Mouse (Mus musculus) lung, postnatal 0 days (tissue): Measurements from ENCODE around the gene 1700034J05Rik. TPM values are rescaled to one million over a fixed set of nuclear protein-coding genes. Genes with fewer than 3 reads are reported as not detected.

ENCODE experiments used
- ATAC-seq: fragments of 200-750 bp; cut with Nextera tagmentation; 2 replicates; pipeline ENCODE4 v1.8.0; 2017; ENCODE audit warnings: moderate library complexity
- DNase-seq: peaks from one replicate; pipeline ENCODE4 v3.0.0-alpha.2; 2016; ENCODE audit warnings: low spot score
- H3K27ac ChIP-seq: fragments of 300-500 bp; sonication (generic); 2 replicates; pipeline ENCODE4 v1.5.1; 2014; ENCODE audit warnings: antibody characterized with exemption, mild to moderate bottlenecking, low read length, mixed read lengths
- H3K27me3 ChIP-seq: fragments of 300-500 bp; sonication (generic); replicated peaks from 2 replicates; pipeline ENCODE4 v1.6.1; 2014; ENCODE audit warnings: low read length, mixed read lengths; ENCODE audit not compliant: insufficient read depth
- H3K36me3 ChIP-seq: fragments of 300-500 bp; sonication (generic); 2 replicates; pipeline ENCODE4 v1.6.1; 2014; ENCODE audit warnings: low read length, mixed read lengths; ENCODE audit not compliant: insufficient read depth
- H3K4me1 ChIP-seq: fragments of 300-500 bp; sonication (generic); 2 replicates; pipeline ENCODE4 v1.6.1; 2014; ENCODE audit warnings: antibody characterized with exemption, low read depth, low read length, mixed read lengths; ENCODE audit not compliant: insufficient read depth
- H3K4me2 ChIP-seq: fragments of 300-500 bp; sonication (generic); replicated peaks from 2 replicates; pipeline ENCODE4 v1.6.1; 2014; ENCODE audit warnings: low read depth, mild to moderate bottlenecking, low read length, moderate library complexity, mixed read lengths
- H3K4me3 ChIP-seq: fragments of 300-500 bp; sonication (generic); 2 replicates; pipeline ENCODE4 v1.5.1; 2014; ENCODE audit warnings: low read depth, low read length
- H3K9ac ChIP-seq: fragments of 300-500 bp; sonication (generic); replicated peaks from 2 replicates; pipeline ENCODE4 v1.6.1; 2014; ENCODE audit warnings: low read depth, mild to moderate bottlenecking
- H3K9me3 ChIP-seq: fragments of 300-500 bp; sonication (generic); 2 replicates; pipeline ENCODE4 v1.6.1; 2016; ENCODE audit warnings: low read length, mixed read lengths
- CTCF ChIP-seq: IDR thresholded peaks from 2 replicates; pipeline ENCODE4 v1.5.1; 2016; ENCODE audit warnings: antibody characterized with exemption, mild to moderate bottlenecking
- EP300 ChIP-seq: IDR thresholded peaks from 2 replicates; pipeline ENCODE4 v1.6.1; 2016; ENCODE audit warnings: antibody characterized with exemption, mild to moderate bottlenecking, control low read depth
- WGBS: fragments of 180-500 bp; shearing (Covaris S2); extraction: QIAGEN DNeasy Blood & Tissue Kit; methylation state at CpG from one replicate; pipeline ENCODE4 v1.1.7; 2014; 5-methylcytosine and 5-hydroxymethylcytosine counted together
- polyA plus RNA-seq: library from polyadenylated mRNA; unstranded; fragments of >200 nt; fragmentation: Nextera tagmentation; extraction: Ambion mirVana; gene quantifications from 2 replicates; pipeline ENCODE4 v1.2.1, GENCODE M21; 2015

1700034J05Rik gene
- polyA plus RNA-seq, 1 experiment from 2014 or later, result 0.17 TPM

GRCm38 (mm10) chr6:146994236-146994635 is 40.0 kb upstream of the 1700034J05Rik start:
- Histone ChIP-seq H3K27ac (no peak overlapping the region), H3K4me2 (no peak overlapping the region), H3K9ac (no peak overlapping the region), H3K9me3 (no peaks in the 10 kb centered on the region), H3K4me3 (no peak overlapping the region), H3K36me3 (peaks cover 4% of the 10 kb centered on the region), H3K27me3 (no peaks in the 10 kb centered on the region), H3K4me1 (no peaks in the 10 kb centered on the region)
- WGBS, result 32% methylated on average over 5 of the region's 5 CpGs
- ATAC-seq (no peak), DNase-seq (peak; percentile 74)
- no peak for TF ChIP-seq EP300
- peak; percentile 77 for TF ChIP-seq CTCF

GRCm38 (mm10) chr6:146984569-146984968 is 30.3 kb upstream of the 1700034J05Rik start:
- no peak overlapping the region for H3K4me2 ChIP-seq
- H3K27ac ChIP-seq, result no peak overlapping the region
- ATAC-seq (0 out of 2 replicates have a peak, but pooled peaks have one; percentile 16), DNase-seq (no peak)
- H3K4me1 ChIP-seq, result no peaks in the 10 kb centered on the region
- no peaks in the 10 kb centered on the region for H3K27me3 ChIP-seq
- no peak overlapping the region for H3K9ac ChIP-seq
- 57% methylated on average over 3 of the region's 3 CpGs for WGBS
- TF ChIP-seq EP300 (no peak), CTCF (no peak)
- H3K4me3 ChIP-seq, result no peak overlapping the region
- H3K9me3 ChIP-seq, result no peaks in the 10 kb centered on the region
- H3K36me3 ChIP-seq, result 0 out of 2 replicates have a peak, but pooled peaks cover 8% of the 10 kb centered on the region

GRCm38 (mm10) chr6:146981249-146981835 is 27.1 kb upstream of the 1700034J05Rik start:
- 78% methylated on average over 1 of the region's 1 CpGs for WGBS
- ATAC-seq, result no peak
- Histone ChIP-seq H3K27me3 (no peaks in the 10 kb centered on the region), H3K9ac (no peak overlapping the region), H3K27ac (no peak overlapping the region), H3K4me3 (no peak overlapping the region), H3K9me3 (no peaks in the 10 kb centered on the region), H3K4me1 (peaks cover 8% of the 10 kb centered on the region; the same call in 1 of the 2 replicates), H3K4me2 (no peak overlapping the region), H3K36me3 (0 out of 2 replicates have a peak, but pooled peaks cover 8% of the 10 kb centered on the region)
- TF ChIP-seq EP300 (no peak), CTCF (no peak)
- no peak for DNase-seq

DNA sequence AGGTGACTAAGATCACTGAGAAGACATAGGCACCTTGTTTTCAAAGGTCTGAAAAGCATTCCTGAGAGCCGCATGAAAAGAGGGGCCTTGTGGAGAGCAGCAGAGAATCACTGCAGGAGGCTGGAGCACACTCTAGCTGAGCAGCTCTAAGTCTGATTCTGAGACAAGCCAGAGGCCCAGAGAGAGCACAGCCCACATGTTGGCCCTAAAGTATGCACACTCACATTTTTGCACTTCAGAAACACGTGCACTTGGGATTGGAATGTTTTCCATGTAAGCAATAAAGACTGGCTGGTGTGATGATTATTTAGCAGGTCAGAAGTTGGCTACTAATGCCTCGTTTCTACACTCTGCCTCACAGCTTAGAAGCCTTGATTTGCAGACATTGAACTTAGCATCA is 25.7 kb upstream of the 1700034J05Rik start:
- Histone ChIP-seq H3K4me1 (peaks cover 8% of the 10 kb centered on the region; the same call in 1 of the 2 replicates), H3K27me3 (no peaks in the 10 kb centered on the region), H3K36me3 (0 out of 2 replicates have a peak, but pooled peaks cover 8% of the 10 kb centered on the region), H3K9ac (no peak overlapping the region), H3K4me2 (no peak overlapping the region), H3K9me3 (no peaks in the 10 kb centered on the region), H3K27ac (peak overlapping the region; percentile 68), H3K4me3 (no peak overlapping the region)
- TF ChIP-seq CTCF (0 out of 2 replicates have a peak, but pooled peaks have one; percentile 2), EP300 (peak; percentile 76; the same call in 1 of the 2 replicates)
- peak; percentile 85 for ATAC-seq
- DNase-seq, result peak; percentile 63
- 41% methylated on average over 3 of the region's 3 CpGs for WGBS

- Histone ChIP-seq H3K9ac (no peak overlapping the region), H3K4me3 (no peak overlapping the region), H3K27ac (peak overlapping the region; percentile 68), H3K4me2 (no peak overlapping the region), H3K9me3 (no peaks in the 10 kb centered on the region), H3K27me3 (no peaks in the 10 kb centered on the region), H3K36me3 (0 out of 2 replicates have a peak, but pooled peaks cover 8% of the 10 kb centered on the region), H3K4me1 (peaks cover 8% of the 10 kb centered on the region; the same call in 1 of the 2 replicates)
- TF ChIP-seq EP300, result peak; percentile 75
- no peak for TF ChIP-seq CTCF
- peak; percentile 79 for ATAC-seq
- peak; percentile 59 for DNase-seq
- WGBS, result 24% methylated on average over 1 of the region's 1 CpGs
These were observed 25.0 kb upstream of the 1700034J05Rik start for GRCm38 (mm10) chr6:146979115-146979744.

DNA sequence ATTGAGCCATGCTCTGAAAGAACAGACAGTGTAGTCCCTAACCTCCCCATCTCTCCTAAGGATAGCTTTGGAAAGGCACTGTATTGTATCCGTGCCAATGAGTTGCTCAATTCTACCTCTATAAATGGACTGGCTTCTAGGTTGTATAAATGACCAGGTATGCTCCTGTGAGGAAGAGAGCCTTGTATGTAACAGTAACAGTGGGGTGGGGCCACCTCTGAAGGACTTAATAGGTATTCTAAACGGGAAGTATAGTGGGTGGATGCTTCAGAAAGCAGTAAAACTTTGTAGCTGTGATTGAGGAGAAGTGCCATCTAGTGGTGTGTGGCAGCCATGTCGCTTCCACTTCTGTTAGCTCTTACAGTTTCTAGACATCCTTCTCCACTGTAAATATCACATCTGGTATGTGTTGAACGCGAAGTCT is 24.5 kb upstream of the 1700034J05Rik start:
- ATAC-seq (peak; percentile 63), DNase-seq (peak; percentile 73)
- H3K27ac ChIP-seq, result peak overlapping the region; percentile 68; the same call in 1 of the 2 replicates
- 27% methylated on average over 5 of the region's 5 CpGs for WGBS
- no peaks in the 10 kb centered on the region for H3K27me3 ChIP-seq
- no peak overlapping the region for H3K4me3 ChIP-seq
- no peaks in the 10 kb centered on the region for H3K9me3 ChIP-seq
- TF ChIP-seq EP300 (no peak), CTCF (peak; percentile 71)
- 0 out of 2 replicates have a peak, but pooled peaks cover 8% of the 10 kb centered on the region for H3K36me3 ChIP-seq
- H3K9ac ChIP-seq, result no peak overlapping the region
- H3K4me2 ChIP-seq, result no peak overlapping the region
- peaks cover 8% of the 10 kb centered on the region; the same call in 1 of the 2 replicates for H3K4me1 ChIP-seq
